Mouse (Mus musculus) testis, adult 2 months (tissue): ENCODE measurements around the gene Ccnd1. TPM values are rescaled to one million over a fixed set of nuclear protein-coding genes. Genes with fewer than 3 reads are reported as not detected.
"Not testable (repeated sequence)": the region's sequence is repeated elsewhere in the genome, so short reads cannot be mapped to it uniquely, and the experiment has no call there.

ENCODE experiments used
- H3K27ac ChIP-seq: fragments of 200-500 bp; 2 replicates; pipeline ENCODE4 v1.5.1; 2012; ENCODE audit warnings: low read depth, low read length; ENCODE audit not compliant: control insufficient read depth, insufficient read depth
- H3K27me3 ChIP-seq: fragments of 200-500 bp; 2 replicates; pipeline ENCODE4 v1.6.1; 2012; ENCODE audit warnings: mild to moderate bottlenecking, low read length, moderate library complexity; ENCODE audit not compliant: control insufficient read depth, insufficient read depth
- H3K36me3 ChIP-seq: fragments of 200-500 bp; 2 replicates; pipeline ENCODE4 v1.6.1; 2012; ENCODE audit warnings: mild to moderate bottlenecking, low read length; ENCODE audit not compliant: control insufficient read depth, insufficient read depth
- H3K4me1 ChIP-seq: fragments of 200-500 bp; 2 replicates; pipeline ENCODE4 v1.6.1; 2012; ENCODE audit warnings: low read length; ENCODE audit not compliant: control insufficient read depth, insufficient read depth
- H3K4me3 ChIP-seq: fragments of 200-500 bp; 2 replicates; pipeline ENCODE4 v1.5.1; 2012; ENCODE audit warnings: low read depth, mild to moderate bottlenecking, low read length, moderate library complexity, mixed read lengths; ENCODE audit not compliant: control insufficient read depth
- CTCF ChIP-seq: fragments of 200-500 bp; IDR thresholded peaks from 2 replicates; pipeline ENCODE4 v1.5.1; 2012; ENCODE audit warnings: low read depth, mild to moderate bottlenecking, inconsistent platforms, low read length, moderate library complexity; ENCODE audit not compliant: control insufficient read depth, insufficient read depth, insufficient replicate concordance
- POLR2A ChIP-seq: fragments of 200-500 bp; IDR thresholded peaks from 2 replicates; pipeline ENCODE4 v1.6.1; 2012; ENCODE audit warnings: low read depth, mild to moderate bottlenecking, inconsistent platforms, low read length, moderate library complexity; ENCODE audit not compliant: control insufficient read depth
- polyA plus RNA-seq: library from polyadenylated mRNA; depleted of rRNA; stranded (reverse); fragments of >200 nt; gene quantifications from 2 replicates; pipeline ENCODE4 v1.2.3, GENCODE M21; 2012

Ccnd1 gene
- polyA plus RNA-seq, 1 experiment, result 4.2 TPM

DNA sequence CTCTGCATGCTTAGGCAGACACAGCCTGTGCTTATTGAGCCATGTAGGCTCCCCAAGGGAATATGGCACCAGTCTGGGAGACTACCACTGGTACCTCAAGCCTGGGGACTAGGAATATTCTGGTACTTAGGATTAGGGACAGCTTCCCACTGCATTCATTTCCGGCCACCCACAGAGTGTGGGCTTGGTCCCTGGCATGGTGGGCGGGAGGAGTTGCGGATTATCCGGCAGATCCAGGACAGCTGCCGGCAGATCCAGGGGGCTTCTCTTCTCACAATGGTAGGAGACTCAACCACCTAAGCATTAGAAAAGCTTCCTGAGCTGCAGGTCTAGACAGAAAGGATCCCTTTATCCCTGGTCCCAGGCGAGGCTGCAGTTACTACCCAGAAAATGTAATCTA is 41.2 kb downstream of the Ccnd1 start:
- peaks cover 22% of the 10 kb centered on the region for H3K4me1 ChIP-seq
- no peak for TF ChIP-seq CTCF
- no peak for TF ChIP-seq POLR2A
- H3K27ac ChIP-seq, result no peak overlapping the region
- no peak overlapping the region for H3K4me3 ChIP-seq
- H3K27me3 ChIP-seq, result peaks cover 8% of the 10 kb centered on the region
- no peaks in the 10 kb centered on the region for H3K36me3 ChIP-seq

DNA sequence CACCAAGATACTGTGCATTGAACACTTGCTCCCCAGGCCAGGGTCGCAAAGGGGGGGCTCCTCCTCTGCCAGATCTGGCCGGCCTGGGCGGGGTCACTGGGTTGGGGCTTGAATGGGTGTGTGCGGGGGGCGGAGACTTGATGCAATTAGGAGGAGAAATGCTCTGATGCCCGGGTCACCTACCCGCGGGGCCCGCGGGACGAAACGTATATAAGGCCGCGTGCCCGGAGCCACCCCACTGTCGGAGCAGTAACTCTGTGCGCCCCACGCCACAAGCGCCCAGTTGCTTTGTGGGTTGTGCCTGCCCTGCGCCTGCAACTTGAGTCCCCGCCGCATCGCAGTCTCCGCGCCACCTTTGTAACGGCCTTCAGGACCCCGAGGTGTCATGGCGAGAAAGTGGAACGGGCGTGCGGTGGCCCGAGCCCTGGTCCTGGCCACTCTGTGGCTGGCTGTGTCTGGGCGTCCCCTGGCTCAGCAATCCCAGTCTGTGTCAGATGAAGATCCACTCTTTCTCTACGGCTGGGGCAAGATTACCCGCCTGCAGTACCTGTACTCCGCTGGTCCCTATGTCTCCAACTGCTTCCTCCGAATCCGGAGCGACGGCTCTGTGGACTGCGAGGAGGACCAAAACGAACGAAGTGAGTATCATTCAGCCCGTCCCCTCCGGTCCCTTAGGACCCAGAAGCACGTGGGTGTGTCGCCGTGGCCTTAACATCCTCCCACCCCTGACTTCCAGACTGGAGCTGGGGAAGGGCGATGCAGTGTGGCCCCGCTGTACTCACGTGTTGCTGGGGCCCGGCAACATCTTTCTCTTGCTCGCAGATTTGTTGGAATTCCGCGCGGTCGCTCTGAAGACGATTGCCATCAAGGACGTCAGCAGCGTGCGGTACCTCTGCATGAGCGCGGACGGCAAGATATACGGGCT is 43.2 kb downstream of the Ccnd1 start, which contains the start of gene Fgf15:
Fgf15 (plus strand) TSS at position 238 of the 925 bp plus-strand sequence.
- no peaks in the 10 kb centered on the region for H3K36me3 ChIP-seq
- no peak within 1 kb of the TSS for H3K27ac ChIP-seq
- TF ChIP-seq POLR2A, result no peak
- no peak for TF ChIP-seq CTCF
- peak within 1 kb of the TSS; percentile 64 for H3K4me3 ChIP-seq
- H3K4me1 ChIP-seq, result peaks cover 22% of the 10 kb centered on the region
- H3K27me3 ChIP-seq, result peaks cover 8% of the 10 kb centered on the region

DNA sequence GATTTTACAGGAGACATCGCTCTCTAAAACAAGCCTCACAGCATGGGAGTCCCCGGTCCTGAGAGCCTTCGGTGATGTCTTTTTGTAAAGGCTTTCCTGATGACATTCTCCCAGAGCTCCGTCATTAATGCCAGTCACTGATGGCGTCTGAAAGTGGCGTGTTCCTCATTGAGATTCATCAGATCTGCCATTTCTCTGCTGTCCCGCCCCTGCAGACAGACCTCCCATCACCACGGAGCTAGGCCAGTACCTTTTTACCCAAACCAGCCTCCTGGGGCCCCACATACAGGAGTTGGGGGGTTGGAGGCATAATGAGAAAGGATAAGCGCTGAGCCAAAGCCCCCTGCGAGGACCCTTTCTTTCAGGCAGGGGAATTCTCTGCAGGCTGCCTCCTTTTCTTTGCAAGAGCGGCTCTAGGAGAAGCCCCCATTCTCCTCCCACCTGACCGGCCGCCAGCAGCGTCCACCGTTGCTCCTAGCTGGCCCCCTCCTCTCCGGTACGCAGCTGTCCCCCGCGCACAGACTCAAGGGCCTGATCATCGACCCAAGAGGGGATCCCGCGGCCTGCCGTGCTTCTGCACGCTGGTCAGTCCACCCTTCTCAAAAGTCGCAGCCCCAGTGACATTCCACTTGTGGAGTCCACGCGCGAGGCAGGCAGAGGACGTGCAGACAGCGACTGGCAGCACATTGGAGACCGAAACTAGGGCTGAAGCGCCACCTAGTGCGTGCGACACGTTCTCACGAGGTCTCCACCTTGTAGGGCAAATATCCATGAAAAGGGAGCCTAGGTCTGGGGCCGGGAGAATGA is 44.2 kb downstream of the Ccnd1 start:
- H3K4me1 ChIP-seq, result peaks cover 22% of the 10 kb centered on the region
- H3K4me3 ChIP-seq, result peak overlapping the region; percentile 64
- no peaks in the 10 kb centered on the region for H3K36me3 ChIP-seq
- H3K27ac ChIP-seq, result no peak overlapping the region
- peaks cover 8% of the 10 kb centered on the region for H3K27me3 ChIP-seq
- no peak for TF ChIP-seq POLR2A
- TF ChIP-seq CTCF, result peak; percentile 79; the same call in 1 of the 2 replicates

- no peak overlapping the region for H3K27ac ChIP-seq
These were observed 45.0 kb downstream of the Ccnd1 start for GRCm38 (mm10) chr7:144894706-144895105.

DNA sequence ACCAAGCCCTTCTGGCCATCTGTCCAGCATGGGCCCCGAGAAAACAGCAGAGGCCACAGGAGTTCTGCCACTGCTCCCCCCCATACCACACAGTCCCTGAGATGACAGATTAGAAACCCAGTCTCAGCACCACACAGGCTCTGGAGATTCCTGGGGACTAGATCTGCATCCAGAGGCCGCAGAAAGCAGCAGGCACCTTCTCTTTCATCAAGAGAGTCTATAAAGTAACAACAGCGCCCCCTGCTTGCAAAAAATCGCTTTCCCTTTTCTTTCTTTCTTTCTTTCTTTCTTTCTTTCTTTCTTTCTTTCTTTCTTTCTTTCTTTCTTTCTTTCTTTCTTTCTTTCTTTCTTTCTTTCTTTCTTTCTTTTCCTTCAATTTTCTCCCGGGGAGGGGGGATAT is 45.5 kb downstream of the Ccnd1 start:
- Histone ChIP-seq H3K27me3 (peaks cover 8% of the 10 kb centered on the region), H3K36me3 (no peaks in the 10 kb centered on the region), H3K4me1 (peaks cover 22% of the 10 kb centered on the region), H3K27ac (no peak overlapping the region), H3K4me3 (no peak overlapping the region)
- TF ChIP-seq CTCF (0 out of 2 replicates have a peak, but pooled peaks have one; percentile 7), POLR2A (no peak)

More at GRCm38 (mm10) chr7:144894706-144895105, 45.0 kb downstream of the Ccnd1 start:
- peaks cover 22% of the 10 kb centered on the region for H3K4me1 ChIP-seq
- no peaks in the 10 kb centered on the region for H3K36me3 ChIP-seq
- peaks cover 8% of the 10 kb centered on the region for H3K27me3 ChIP-seq
- no peak overlapping the region for H3K4me3 ChIP-seq
- no peak for TF ChIP-seq POLR2A

GRCm38 (mm10) chr7:144892322-144892721 is 47.4 kb downstream of the Ccnd1 start:
- Histone ChIP-seq H3K36me3 (no peaks in the 10 kb centered on the region), H3K27me3 (peaks cover 8% of the 10 kb centered on the region), H3K4me3 (no peak overlapping the region), H3K4me1 (peaks cover 22% of the 10 kb centered on the region), H3K27ac (no peak overlapping the region)
- TF ChIP-seq POLR2A (no peak), CTCF (no peak)

- Histone ChIP-seq H3K4me3 (no peak overlapping the region), H3K27ac (no peak overlapping the region), H3K36me3 (no peaks in the 10 kb centered on the region), H3K4me1 (peaks cover 18% of the 10 kb centered on the region), H3K27me3 (peaks cover 5% of the 10 kb centered on the region)
- no peak for TF ChIP-seq POLR2A
- TF ChIP-seq CTCF, result no peak
These were observed 47.9 kb downstream of the Ccnd1 start for GRCm38 (mm10) chr7:144891863-144892262.

GRCm38 (mm10) chr7:144890661-144891060 is 49.1 kb downstream of the Ccnd1 start:
- not testable (repeated sequence) for H3K27me3 ChIP-seq, H3K36me3 ChIP-seq, H3K27ac ChIP-seq, H3K4me3 ChIP-seq, H3K4me1 ChIP-seq
